Mouse (Mus musculus): ENCODE data around the gene Olfr1280. TPM values are rescaled to one million over a fixed set of nuclear protein-coding genes. Genes with fewer than 3 reads are reported as not detected.
"Not testable (repeated sequence)": the region's sequence is repeated elsewhere in the genome, so short reads cannot be mapped to it uniquely, and the experiment has no call there.

Gene Olfr1280
- not detected in 2 replicates for polyA plus RNA-seq (2014; fragmentation: Nextera tagmentation; extraction: Ambion mirVana)

DNA sequence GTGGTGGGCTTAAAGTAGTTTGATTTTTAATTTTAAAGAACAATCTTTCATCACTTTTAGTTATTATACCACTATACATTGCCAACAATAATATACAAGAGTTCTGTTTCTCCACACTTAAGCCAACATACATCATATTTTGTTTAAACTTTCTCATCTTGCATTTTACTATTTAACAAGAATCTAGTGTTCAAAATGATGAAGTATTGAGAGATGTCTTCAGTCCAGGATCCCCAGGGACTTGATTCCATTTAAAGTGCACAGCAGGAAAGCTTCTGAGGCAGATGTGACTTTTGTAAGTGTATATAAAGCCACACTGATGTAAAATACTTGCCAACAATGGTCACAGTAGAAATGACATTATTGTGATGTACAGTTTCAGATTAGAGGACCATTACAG lies at the start of gene Olfr1280:
Gene Olfr1280, plus strand, starts transcription at position 301 of the 400 bp plus-strand sequence.
- H3K9me3 ChIP-seq (ENCODE audit: control insufficient read depth, low read length) = no peaks in the 10 kb centered on the region
- no peak within 1 kb of the TSS for H3K4me3 ChIP-seq (ENCODE audit: low read depth, low read length)
- H3K4me1 ChIP-seq (replicated peaks; ENCODE audit: control insufficient read depth, insufficient read depth, low read length) = no peaks in the 10 kb centered on the region
- H3K4me2 ChIP-seq (replicated peaks; ENCODE audit: low read depth, low read length) = no peak within 1 kb of the TSS
- no peak for ATAC-seq (ENCODE audit: low FRiP score)
- no peaks in the 10 kb centered on the region for H3K27me3 ChIP-seq (ENCODE audit: control insufficient read depth, insufficient read depth, low read length)
- no peak within 1 kb of the TSS for H3K27ac ChIP-seq (ENCODE audit: low read depth, low read length)
- no peak within 1 kb of the TSS for H3K9ac ChIP-seq (ENCODE audit: low read depth, low read length)
- H3K36me3 ChIP-seq (ENCODE audit: control insufficient read depth, insufficient read depth, low read length) = no peaks in the 10 kb centered on the region
- DNase-seq (ENCODE audit: low spot score) = no peak

- H3K9ac ChIP-seq (ENCODE audit: low read depth, low read length) = no peak within 1 kb of the TSS
- no peak for DNase-seq (ENCODE audit: low spot score)
- H3K27me3 ChIP-seq (ENCODE audit: control insufficient read depth, insufficient read depth, low read length) = no peaks in the 10 kb centered on the region
- WGBS = 84% methylated on average over 2 of the region's 2 CpGs
- no peak within 1 kb of the TSS for H3K4me2 ChIP-seq (replicated peaks; ENCODE audit: low read depth, low read length)
- no peaks in the 10 kb centered on the region for H3K4me1 ChIP-seq (replicated peaks; ENCODE audit: control insufficient read depth, insufficient read depth, low read length)
- H3K4me3 ChIP-seq (ENCODE audit: low read depth, low read length) = no peak within 1 kb of the TSS
- no peak for ATAC-seq (ENCODE audit: low FRiP score)
- no peaks in the 10 kb centered on the region for H3K9me3 ChIP-seq (ENCODE audit: control insufficient read depth, low read length)
- H3K36me3 ChIP-seq (ENCODE audit: control insufficient read depth, insufficient read depth, low read length) = no peaks in the 10 kb centered on the region
- no peak within 1 kb of the TSS for H3K27ac ChIP-seq (ENCODE audit: low read depth, low read length)
Observed at GRCm38 (mm10) chr2:111274006-111274405, 39.8 kb upstream of the Olfr1280 start, which contains the start of gene Olfr1277. TSS of gene Olfr1277 (minus strand) at chr2:111274106.

GRCm38 (mm10) chr2:111289836-111290235 lies 24.0 kb upstream of the Olfr1280 start, which contains the start of gene Olfr1278:
TSS of gene Olfr1278 (plus strand) at chr2:111290136.
- Histone ChIP-seq H3K4me3 (ENCODE audit: low read depth, low read length) (no peak within 1 kb of the TSS), H3K9ac (ENCODE audit: low read depth, low read length) (no peak within 1 kb of the TSS), H3K9me3 (ENCODE audit: control insufficient read depth, low read length) (no peaks in the 10 kb centered on the region), H3K36me3 (ENCODE audit: control insufficient read depth, insufficient read depth, low read length) (no peaks in the 10 kb centered on the region), H3K27ac (ENCODE audit: low read depth, low read length) (no peak within 1 kb of the TSS), H3K4me2 (replicated peaks; ENCODE audit: low read depth, low read length) (no peak within 1 kb of the TSS), H3K4me1 (replicated peaks; ENCODE audit: control insufficient read depth, insufficient read depth, low read length) (no peaks in the 10 kb centered on the region), H3K27me3 (ENCODE audit: control insufficient read depth, insufficient read depth, low read length) (no peaks in the 10 kb centered on the region)
- DNase-seq (ENCODE audit: low spot score) = no peak
- no peak for ATAC-seq (ENCODE audit: low FRiP score)

DNA sequence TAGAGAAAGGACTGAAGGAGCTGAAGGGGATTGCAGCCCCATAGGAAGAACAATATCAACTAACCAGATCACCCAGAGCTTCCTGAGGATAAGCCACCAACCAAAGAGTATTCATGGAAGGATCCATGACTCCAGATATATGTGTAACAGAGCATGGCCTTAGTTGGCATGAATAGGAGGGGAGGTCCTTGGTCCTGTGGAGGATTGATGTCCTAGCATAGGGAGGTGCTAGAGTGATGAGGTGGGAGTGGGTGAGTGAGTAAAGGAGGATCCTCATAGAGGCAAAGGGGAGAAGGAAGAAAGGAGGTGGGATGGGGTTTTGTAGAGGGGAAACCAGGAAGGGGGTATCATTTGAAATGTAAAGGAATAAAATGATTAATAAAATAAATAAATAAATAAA lies 15.3 kb upstream of the Olfr1280 start:
- ATAC-seq (ENCODE audit: low FRiP score) (no peak), DNase-seq (ENCODE audit: low spot score) (no peak)
- no peaks in the 10 kb centered on the region for H3K27me3 ChIP-seq (ENCODE audit: control insufficient read depth, insufficient read depth, low read length)
- H3K27ac ChIP-seq (ENCODE audit: low read depth, low read length) = no peak overlapping the region
- H3K9ac ChIP-seq (ENCODE audit: low read depth, low read length) = no peak overlapping the region
- H3K9me3 ChIP-seq (ENCODE audit: control insufficient read depth, low read length) = no peaks in the 10 kb centered on the region
- no peak overlapping the region for H3K4me3 ChIP-seq (ENCODE audit: low read depth, low read length)
- H3K4me2 ChIP-seq (replicated peaks; ENCODE audit: low read depth, low read length) = no peak overlapping the region
- no peaks in the 10 kb centered on the region for H3K4me1 ChIP-seq (replicated peaks; ENCODE audit: control insufficient read depth, insufficient read depth, low read length)
- no peaks in the 10 kb centered on the region for H3K36me3 ChIP-seq (ENCODE audit: control insufficient read depth, insufficient read depth, low read length)

DNA sequence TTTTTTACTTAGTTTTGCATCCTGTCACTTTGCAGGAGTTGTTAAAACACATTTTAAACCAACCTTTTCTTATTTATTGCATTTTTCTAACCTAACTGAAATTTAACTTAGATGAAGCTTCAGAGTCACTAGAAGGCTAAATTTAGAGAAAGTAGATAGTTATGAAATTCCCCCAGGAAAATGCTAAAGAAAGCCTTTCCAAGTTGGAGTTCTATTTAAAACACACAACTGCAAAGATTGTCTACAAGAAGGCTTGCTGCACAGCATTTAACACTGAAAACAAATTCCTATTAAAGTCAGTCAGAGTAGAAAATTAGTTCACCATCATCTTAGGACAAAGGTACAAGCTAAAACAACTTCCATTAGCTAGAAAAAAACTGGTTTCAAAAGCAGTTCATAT lies 13.4 kb upstream of the Olfr1280 start, which contains the start of gene Olfr1279:
Gene Olfr1279, plus strand, starts transcription at position 262 of the 400 bp plus-strand sequence.
- no peak within 1 kb of the TSS for H3K9ac ChIP-seq (ENCODE audit: low read depth, low read length)
- H3K4me1 ChIP-seq (replicated peaks; ENCODE audit: control insufficient read depth, insufficient read depth, low read length) = no peaks in the 10 kb centered on the region
- no peaks in the 10 kb centered on the region for H3K9me3 ChIP-seq (ENCODE audit: control insufficient read depth, low read length)
- H3K4me2 ChIP-seq (replicated peaks; ENCODE audit: low read depth, low read length) = no peak within 1 kb of the TSS
- DNase-seq (ENCODE audit: low spot score) (no peak), ATAC-seq (ENCODE audit: low FRiP score) (no peak)
- H3K4me3 ChIP-seq (ENCODE audit: low read depth, low read length) = no peak within 1 kb of the TSS
- H3K27ac ChIP-seq (ENCODE audit: low read depth, low read length) = no peak within 1 kb of the TSS
- H3K27me3 ChIP-seq (ENCODE audit: control insufficient read depth, insufficient read depth, low read length) = no peaks in the 10 kb centered on the region
- H3K36me3 ChIP-seq (ENCODE audit: control insufficient read depth, insufficient read depth, low read length) = no peaks in the 10 kb centered on the region

- ATAC-seq (ENCODE audit: low FRiP score) (no peak), DNase-seq (ENCODE audit: low spot score) (no peak)
- no peak within 1 kb of the TSS for H3K9ac ChIP-seq (ENCODE audit: low read depth, low read length)
- no peak within 1 kb of the TSS for H3K4me3 ChIP-seq (ENCODE audit: low read depth, low read length)
- no peaks in the 10 kb centered on the region for H3K9me3 ChIP-seq (ENCODE audit: control insufficient read depth, low read length)
- H3K27me3 ChIP-seq (ENCODE audit: control insufficient read depth, insufficient read depth, low read length) = no peaks in the 10 kb centered on the region
- no peak within 1 kb of the TSS for H3K27ac ChIP-seq (ENCODE audit: low read depth, low read length)
- no peaks in the 10 kb centered on the region for H3K36me3 ChIP-seq (ENCODE audit: control insufficient read depth, insufficient read depth, low read length)
- H3K4me2 ChIP-seq (replicated peaks; ENCODE audit: low read depth, low read length) = no peak within 1 kb of the TSS
- WGBS = 83% methylated on average over 2 of the region's 2 CpGs
- no peaks in the 10 kb centered on the region for H3K4me1 ChIP-seq (replicated peaks; ENCODE audit: control insufficient read depth, insufficient read depth, low read length)
Observed at GRCm38 (mm10) chr2:111326220-111326619, 12.4 kb downstream of the Olfr1280 start, which contains the start of gene Olfr1281. TSS of gene Olfr1281 (plus strand) at chr2:111326520.

GRCm38 (mm10) chr2:111333721-111334120 lies 19.9 kb downstream of the Olfr1280 start:
- H3K9ac ChIP-seq (ENCODE audit: low read depth, low read length); DNase-seq (ENCODE audit: low spot score); H3K4me3 ChIP-seq (ENCODE audit: low read depth, low read length); H3K27ac ChIP-seq (ENCODE audit: low read depth, low read length); ATAC-seq (ENCODE audit: low FRiP score); H3K9me3 ChIP-seq (ENCODE audit: control insufficient read depth, low read length); H3K27me3 ChIP-seq (ENCODE audit: control insufficient read depth, insufficient read depth, low read length); H3K4me1 ChIP-seq (replicated peaks; ENCODE audit: control insufficient read depth, insufficient read depth, low read length); H3K36me3 ChIP-seq (ENCODE audit: control insufficient read depth, insufficient read depth, low read length); H3K4me2 ChIP-seq (replicated peaks; ENCODE audit: low read depth, low read length): not testable (repeated sequence)
- 89% methylated on average over 5 of the region's 5 CpGs for WGBS

- Histone ChIP-seq H3K36me3 (ENCODE audit: control insufficient read depth, insufficient read depth, low read length) (no peaks in the 10 kb centered on the region), H3K27ac (ENCODE audit: low read depth, low read length) (no peak within 1 kb of the TSS), H3K9ac (ENCODE audit: low read depth, low read length) (no peak within 1 kb of the TSS), H3K4me1 (replicated peaks; ENCODE audit: control insufficient read depth, insufficient read depth, low read length) (no peaks in the 10 kb centered on the region), H3K4me3 (ENCODE audit: low read depth, low read length) (no peak within 1 kb of the TSS), H3K27me3 (ENCODE audit: control insufficient read depth, insufficient read depth, low read length) (no peaks in the 10 kb centered on the region), H3K9me3 (ENCODE audit: control insufficient read depth, low read length) (no peaks in the 10 kb centered on the region), H3K4me2 (replicated peaks; ENCODE audit: low read depth, low read length) (no peak within 1 kb of the TSS)
- 80% methylated on average over 2 of the region's 2 CpGs for WGBS
- no peak for DNase-seq (ENCODE audit: low spot score)
- no peak for ATAC-seq (ENCODE audit: low FRiP score)
Observed at GRCm38 (mm10) chr2:111335976-111336375, 22.2 kb downstream of the Olfr1280 start, which contains the start of gene Olfr1282. TSS of gene Olfr1282 (minus strand) at chr2:111336076.

DNA sequence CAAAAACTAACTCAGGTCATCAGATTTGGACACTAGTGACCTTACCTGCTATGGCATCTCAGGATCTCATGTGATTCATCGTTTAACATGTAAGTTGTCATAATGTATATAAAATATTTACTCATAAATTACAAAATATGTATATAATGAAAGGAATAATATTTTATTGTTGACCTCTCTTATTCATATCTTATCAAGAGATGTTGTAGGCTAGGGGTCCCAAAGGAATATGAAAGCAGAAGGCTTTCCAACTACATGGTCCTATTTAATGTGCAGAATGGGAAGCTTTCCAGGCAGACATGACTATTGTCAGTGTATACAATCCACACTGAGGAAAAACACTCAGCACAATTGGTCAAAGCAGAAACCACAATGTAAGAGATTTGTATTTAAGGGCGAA lies 52.7 kb downstream of the Olfr1280 start, which contains the start of gene Olfr1283:
Gene Olfr1283, plus strand, starts transcription at position 301 of the 400 bp plus-strand sequence.
- no peak within 1 kb of the TSS for H3K9ac ChIP-seq (ENCODE audit: low read depth, low read length)
- no peaks in the 10 kb centered on the region for H3K9me3 ChIP-seq (ENCODE audit: control insufficient read depth, low read length)
- no peaks in the 10 kb centered on the region for H3K4me1 ChIP-seq (replicated peaks; ENCODE audit: control insufficient read depth, insufficient read depth, low read length)
- ATAC-seq (ENCODE audit: low FRiP score) = no peak
- no peak within 1 kb of the TSS for H3K4me3 ChIP-seq (ENCODE audit: low read depth, low read length)
- H3K4me2 ChIP-seq (replicated peaks; ENCODE audit: low read depth, low read length) = no peak within 1 kb of the TSS
- no peak within 1 kb of the TSS for H3K27ac ChIP-seq (ENCODE audit: low read depth, low read length)
- H3K27me3 ChIP-seq (ENCODE audit: control insufficient read depth, insufficient read depth, low read length) = no peaks in the 10 kb centered on the region
- no peak for DNase-seq (ENCODE audit: low spot score)
- WGBS = 69% methylated on average over 2 of the region's 2 CpGs
- no peaks in the 10 kb centered on the region for H3K36me3 ChIP-seq (ENCODE audit: control insufficient read depth, insufficient read depth, low read length)
